Mouse (Mus musculus) testis, adult 2 months (tissue): ENCODE results near the gene Mphosph9. TPM values are rescaled to one million over a fixed set of nuclear protein-coding genes. Genes with fewer than 3 reads are reported as not detected.
A peak's percentile ranks its signal among the peaks of the same experiment; 100 is the strongest.

Experiments
- H3K27ac ChIP-seq: fragments of 200-500 bp; 2 replicates; pipeline ENCODE4 v1.5.1; 2012; ENCODE audit warnings: low read depth, low read length; ENCODE audit not compliant: control insufficient read depth, insufficient read depth
- H3K27me3 ChIP-seq: fragments of 200-500 bp; 2 replicates; pipeline ENCODE4 v1.6.1; 2012; ENCODE audit warnings: mild to moderate bottlenecking, low read length, moderate library complexity; ENCODE audit not compliant: control insufficient read depth, insufficient read depth
- H3K36me3 ChIP-seq: fragments of 200-500 bp; 2 replicates; pipeline ENCODE4 v1.6.1; 2012; ENCODE audit warnings: mild to moderate bottlenecking, low read length; ENCODE audit not compliant: control insufficient read depth, insufficient read depth
- H3K4me1 ChIP-seq: fragments of 200-500 bp; 2 replicates; pipeline ENCODE4 v1.6.1; 2012; ENCODE audit warnings: low read length; ENCODE audit not compliant: control insufficient read depth, insufficient read depth
- H3K4me3 ChIP-seq: fragments of 200-500 bp; 2 replicates; pipeline ENCODE4 v1.5.1; 2012; ENCODE audit warnings: low read depth, mild to moderate bottlenecking, low read length, moderate library complexity, mixed read lengths; ENCODE audit not compliant: control insufficient read depth
- CTCF ChIP-seq: fragments of 200-500 bp; IDR thresholded peaks from 2 replicates; pipeline ENCODE4 v1.5.1; 2012; ENCODE audit warnings: low read depth, mild to moderate bottlenecking, inconsistent platforms, low read length, moderate library complexity; ENCODE audit not compliant: control insufficient read depth, insufficient read depth, insufficient replicate concordance
- POLR2A ChIP-seq: fragments of 200-500 bp; IDR thresholded peaks from 2 replicates; pipeline ENCODE4 v1.6.1; 2012; ENCODE audit warnings: low read depth, mild to moderate bottlenecking, inconsistent platforms, low read length, moderate library complexity; ENCODE audit not compliant: control insufficient read depth
- polyA plus RNA-seq: library from polyadenylated mRNA; depleted of rRNA; stranded (reverse); fragments of >200 nt; gene quantifications from 2 replicates; pipeline ENCODE4 v1.2.3, GENCODE M21; 2012

Mphosph9 gene
- polyA plus RNA-seq, 1 experiment = 29.0 TPM

GRCm38 (mm10) chr5:124251070-124251469 lies 76.7 kb downstream of the Mphosph9 start:
- Histone ChIP-seq H3K27ac (no peak overlapping the region), H3K4me1 (peaks cover 11% of the 10 kb centered on the region), H3K27me3 (no peaks in the 10 kb centered on the region), H3K4me3 (no peak overlapping the region), H3K36me3 (no peaks in the 10 kb centered on the region)
- TF ChIP-seq CTCF (no peak), POLR2A (no peak)

DNA sequence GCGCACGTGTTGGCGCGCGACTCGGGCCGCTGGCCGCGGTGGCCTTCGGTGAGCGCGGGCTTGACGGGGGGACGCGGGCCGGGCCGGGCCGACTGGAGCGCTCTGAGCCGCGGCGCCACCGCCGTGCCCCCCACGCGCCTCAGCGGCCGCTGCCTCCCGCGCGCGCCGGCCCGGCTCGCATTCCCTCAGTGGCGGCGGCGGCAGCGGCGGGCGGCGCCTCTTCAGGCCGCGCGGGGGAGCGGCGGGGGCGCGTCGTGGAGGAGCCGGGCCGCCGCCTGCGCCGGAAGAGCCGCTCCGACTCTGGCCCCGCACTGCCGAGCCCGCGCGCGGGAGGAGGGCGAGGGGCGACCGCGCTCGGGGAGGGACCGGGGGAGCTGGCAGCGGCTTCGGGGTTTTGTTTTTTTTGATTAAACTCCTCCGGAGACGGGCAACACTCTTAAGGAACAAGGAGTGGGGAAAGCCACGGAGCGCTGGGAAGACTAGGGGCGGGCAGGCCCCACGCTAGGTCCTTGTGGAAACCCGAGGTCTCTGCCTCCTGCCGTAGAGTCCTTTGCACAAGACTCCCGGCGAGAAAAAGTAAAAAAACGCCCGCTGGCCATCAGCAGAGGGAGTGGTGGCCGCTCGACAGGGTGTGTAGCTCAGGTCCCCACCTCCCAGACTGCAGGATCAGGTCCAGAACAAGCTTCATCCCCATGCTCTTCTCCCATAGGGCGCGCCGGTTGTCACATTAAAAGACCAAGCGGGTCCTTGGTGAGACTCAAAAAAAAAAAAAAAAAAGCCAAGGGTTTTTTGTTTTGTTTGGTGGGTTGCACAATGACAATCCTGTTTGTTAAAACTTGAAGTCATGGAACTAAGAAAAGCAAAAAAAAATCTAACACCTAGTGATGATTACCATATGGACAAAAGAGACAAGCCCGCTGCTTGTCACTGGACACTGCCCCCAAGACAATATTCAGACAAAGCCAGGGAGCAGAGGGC lies 77.9 kb downstream of the Mphosph9 start, which contains the start of gene Pitpnm2:
Pitpnm2 (minus strand) TSS at position 147 of the 978 bp plus-strand sequence.
- TF ChIP-seq CTCF (no peak), POLR2A (no peak; the same call in 1 of the 2 replicates)
- peak within 1 kb of the TSS; percentile 86 for H3K27ac ChIP-seq
- peaks cover 11% of the 10 kb centered on the region for H3K4me1 ChIP-seq

GRCm38 (mm10) chr5:124248845-124249613 lies 78.7 kb downstream of the Mphosph9 start:
- TF ChIP-seq POLR2A = no peak
- no peak for TF ChIP-seq CTCF

More for the DNA sequence above, 77.9 kb downstream of the Mphosph9 start, which contains the start of gene Pitpnm2:
- no peaks in the 10 kb centered on the region for H3K36me3 ChIP-seq
- no peaks in the 10 kb centered on the region for H3K27me3 ChIP-seq
- peak within 1 kb of the TSS; percentile 83 for H3K4me3 ChIP-seq

GRCm38 (mm10) chr5:124247986-124248626 lies 79.7 kb downstream of the Mphosph9 start:
- Histone ChIP-seq H3K27ac (peak overlapping the region; percentile 78), H3K4me3 (no peak overlapping the region)

More at GRCm38 (mm10) chr5:124248845-124249613, 78.7 kb downstream of the Mphosph9 start:
- Histone ChIP-seq H3K4me1 (peaks cover 15% of the 10 kb centered on the region), H3K4me3 (peak overlapping the region; percentile 83), H3K27me3 (no peaks in the 10 kb centered on the region), H3K36me3 (no peaks in the 10 kb centered on the region), H3K27ac (peak overlapping the region; percentile 86)

DNA sequence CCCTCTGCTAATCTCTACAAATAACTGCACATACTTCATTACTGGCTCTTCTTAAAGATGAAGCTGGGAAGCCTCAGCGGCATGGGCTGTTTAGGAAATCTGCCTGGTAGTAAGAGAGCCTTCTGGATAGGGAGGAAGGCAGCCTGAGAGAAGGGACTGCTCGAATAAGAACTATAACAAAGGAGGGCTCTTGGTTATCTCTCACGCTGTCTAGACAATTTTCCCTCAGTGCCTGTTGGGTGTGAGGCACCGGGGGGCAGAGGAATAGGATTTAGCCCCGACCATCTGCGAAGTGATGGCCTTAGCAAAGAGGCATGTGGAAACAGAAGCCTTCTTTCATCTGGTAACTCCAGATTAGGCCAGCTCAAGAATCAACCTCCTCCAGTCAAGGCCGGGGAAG lies 80.5 kb downstream of the Mphosph9 start:
- TF ChIP-seq POLR2A (no peak), CTCF (no peak)

More at GRCm38 (mm10) chr5:124247986-124248626, 79.7 kb downstream of the Mphosph9 start:
- TF ChIP-seq POLR2A = peak; percentile 34; the same call in 1 of the 2 replicates
- no peak for TF ChIP-seq CTCF
- H3K36me3 ChIP-seq = no peaks in the 10 kb centered on the region
- peaks cover 17% of the 10 kb centered on the region for H3K4me1 ChIP-seq
- H3K27me3 ChIP-seq = no peaks in the 10 kb centered on the region

DNA sequence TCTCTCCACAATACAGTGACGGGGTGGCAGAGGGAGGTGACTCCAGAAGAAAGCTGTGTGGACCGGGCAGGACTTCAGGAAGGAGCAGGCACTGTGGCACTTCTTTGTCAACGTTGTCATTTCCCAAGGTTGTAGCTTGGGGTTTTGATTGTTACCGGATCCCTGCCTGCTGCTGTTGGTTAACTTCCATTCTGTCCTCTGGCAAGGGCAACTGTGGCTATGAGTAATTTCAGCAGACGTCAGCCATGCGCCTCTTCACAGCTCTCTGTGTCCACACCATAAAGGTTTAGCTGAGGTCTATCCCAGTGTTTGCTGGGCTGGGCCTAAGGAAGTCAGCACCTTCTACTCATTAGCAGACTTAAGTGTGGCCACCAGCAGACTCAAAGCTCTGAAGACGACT lies 82.9 kb downstream of the Mphosph9 start:
- H3K27ac ChIP-seq = no peak overlapping the region
- H3K36me3 ChIP-seq = no peaks in the 10 kb centered on the region
- H3K4me1 ChIP-seq = peaks cover 22% of the 10 kb centered on the region
- H3K27me3 ChIP-seq = no peaks in the 10 kb centered on the region
- TF ChIP-seq POLR2A (no peak), CTCF (no peak)
- no peak overlapping the region for H3K4me3 ChIP-seq

More for the DNA sequence above, 80.5 kb downstream of the Mphosph9 start:
- no peak overlapping the region for H3K4me3 ChIP-seq
- peaks cover 22% of the 10 kb centered on the region for H3K4me1 ChIP-seq
- H3K36me3 ChIP-seq = no peaks in the 10 kb centered on the region
- H3K27ac ChIP-seq = peak overlapping the region; percentile 76
- H3K27me3 ChIP-seq = no peaks in the 10 kb centered on the region
